Mouse (Mus musculus): ENCODE results near the gene Taok1.

The Taok1 gene

DNA sequence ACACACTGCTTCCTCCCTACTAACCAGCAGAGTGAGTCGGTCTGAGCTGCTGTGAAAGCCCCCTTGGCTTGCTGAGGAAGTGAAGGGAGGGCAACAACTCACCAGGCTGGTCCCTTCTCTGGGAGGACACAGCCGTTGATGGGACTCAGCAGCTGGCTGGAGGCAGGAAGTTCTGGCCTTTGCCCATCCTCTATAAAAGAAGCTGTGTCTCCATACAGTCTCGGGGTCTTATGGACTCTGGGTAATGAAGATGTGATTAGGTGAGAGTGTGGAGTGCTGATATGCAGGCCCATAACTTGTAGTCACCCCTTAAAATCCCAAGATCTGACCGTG, 113.3 kb downstream of the Taok1 start:
- no peak for DNase-seq (ENCODE audit: extremely low read depth, insufficient read length, low spot score)

- peak; percentile 65 for DNase-seq (ENCODE audit: extremely low read depth, insufficient read length, low spot score)
These were observed 113.9 kb downstream of the Taok1 start, which contains the start of gene Git1 for GRCm38 (mm10) chr11:77493512-77494343. Git1 (plus strand) TSS chr11:77493562.

DNA sequence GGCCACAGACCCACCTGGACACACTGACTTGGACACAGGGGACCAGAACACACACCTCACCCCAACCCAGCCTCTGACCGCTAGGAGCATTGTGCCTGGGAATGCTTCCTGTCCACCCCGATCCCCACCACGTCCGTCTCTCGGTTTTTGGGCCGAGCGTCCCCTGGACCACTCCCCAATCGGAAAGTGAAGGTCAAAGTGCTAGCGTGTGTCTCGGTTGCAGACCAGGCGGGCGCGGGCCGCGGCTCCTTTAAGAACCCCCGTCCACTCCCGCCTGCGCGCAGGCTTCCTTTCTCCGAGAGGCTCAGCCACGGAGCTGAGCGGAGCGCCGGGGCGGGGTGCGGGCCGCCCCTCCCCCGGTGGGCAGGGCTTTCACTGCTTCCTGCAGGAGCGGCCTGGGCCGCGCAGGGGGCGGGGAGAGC, 114.7 kb downstream of the Taok1 start:
- DNase-seq (ENCODE audit: extremely low read depth, insufficient read length, low spot score), result peak; percentile 98

DNA sequence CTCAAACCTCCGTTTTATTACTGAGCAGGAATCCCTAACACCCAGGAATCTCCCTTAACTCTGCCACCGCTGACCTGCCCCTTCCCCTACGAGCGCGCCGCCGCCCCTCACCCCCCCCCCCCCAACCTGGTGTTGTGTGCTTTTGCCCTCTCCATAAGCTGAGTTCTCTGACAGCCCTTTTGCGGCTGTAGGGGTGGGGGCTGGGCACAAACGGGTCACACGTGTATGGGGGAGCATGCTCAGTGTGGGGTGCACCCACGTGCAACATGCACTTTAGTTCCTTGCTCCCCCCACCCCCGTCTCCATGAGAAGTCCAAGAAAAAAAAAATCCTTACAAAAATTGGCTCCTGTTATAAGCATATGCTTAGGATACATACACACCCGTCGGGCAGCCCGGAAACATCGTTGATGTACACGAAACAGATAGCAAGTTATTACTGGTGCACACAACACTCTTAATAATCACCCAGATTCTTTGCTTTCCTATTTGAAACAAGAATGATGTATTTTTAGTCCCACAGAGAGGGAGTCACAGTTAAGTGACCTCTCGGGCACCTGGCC, 115.2 kb downstream of the Taok1 start:
- DNase-seq (ENCODE audit: extremely low read depth, insufficient read length, low spot score), result peak; percentile 61

DNA sequence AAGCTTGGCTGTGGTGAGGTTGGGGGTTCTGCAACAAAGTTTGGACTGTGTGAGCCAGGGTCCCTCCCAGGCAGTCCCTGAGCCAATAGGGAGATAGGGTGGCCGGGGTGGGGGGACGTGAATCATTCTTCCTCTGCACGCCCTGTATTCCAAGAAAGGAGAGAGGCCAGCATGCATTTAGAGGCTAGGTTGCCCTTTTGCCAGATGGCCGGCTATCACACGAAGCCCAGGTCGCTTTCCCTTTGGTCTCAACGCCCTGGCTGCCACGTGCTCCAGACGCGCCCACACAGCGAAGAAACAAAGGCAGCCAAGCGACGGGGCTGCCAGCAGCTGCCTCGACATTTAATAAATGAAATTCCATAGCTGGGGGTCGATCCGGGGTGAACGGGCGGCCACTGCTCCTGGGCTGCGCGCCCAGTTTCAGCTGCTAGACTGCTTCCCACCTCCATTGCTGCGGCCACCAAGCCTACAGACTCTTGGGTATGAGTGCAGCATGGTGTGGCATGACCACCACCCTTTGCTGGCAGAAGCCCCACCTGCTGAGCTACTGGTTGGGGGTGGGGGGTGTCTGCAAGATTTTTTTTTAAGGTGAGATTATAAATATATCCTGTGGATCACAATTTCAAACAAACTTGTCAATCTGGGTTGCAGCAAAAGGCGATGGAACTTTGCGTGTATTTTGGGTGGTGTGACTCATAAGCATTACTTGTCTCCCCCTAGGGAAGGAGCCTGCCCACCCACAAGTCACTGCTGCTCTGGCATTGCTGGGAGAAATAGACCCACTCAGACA, 115.9 kb downstream of the Taok1 start:
- peak; percentile 83 for DNase-seq (ENCODE audit: extremely low read depth, insufficient read length, low spot score)

DNA sequence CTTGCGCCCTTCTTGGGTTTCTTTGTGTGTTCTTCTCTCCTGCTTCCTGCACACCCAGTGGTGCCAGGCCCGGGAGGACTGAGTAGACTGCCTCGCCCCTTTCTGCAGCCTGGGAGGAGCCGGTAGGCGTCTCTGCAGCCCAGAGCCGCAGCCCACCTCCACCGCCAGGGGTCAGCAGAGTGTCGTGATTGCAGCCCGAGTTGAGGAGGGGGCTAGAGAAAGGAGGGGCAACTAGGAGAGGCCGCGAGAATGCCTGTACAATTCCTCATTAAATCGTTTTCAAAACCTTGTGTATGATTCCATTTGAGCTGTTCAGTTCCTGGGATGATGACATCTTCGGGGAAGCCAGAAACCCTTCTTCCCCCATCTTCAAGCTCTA, 116.5 kb downstream of the Taok1 start:
- DNase-seq (ENCODE audit: extremely low read depth, insufficient read length, low spot score), result peak; percentile 87

DNA sequence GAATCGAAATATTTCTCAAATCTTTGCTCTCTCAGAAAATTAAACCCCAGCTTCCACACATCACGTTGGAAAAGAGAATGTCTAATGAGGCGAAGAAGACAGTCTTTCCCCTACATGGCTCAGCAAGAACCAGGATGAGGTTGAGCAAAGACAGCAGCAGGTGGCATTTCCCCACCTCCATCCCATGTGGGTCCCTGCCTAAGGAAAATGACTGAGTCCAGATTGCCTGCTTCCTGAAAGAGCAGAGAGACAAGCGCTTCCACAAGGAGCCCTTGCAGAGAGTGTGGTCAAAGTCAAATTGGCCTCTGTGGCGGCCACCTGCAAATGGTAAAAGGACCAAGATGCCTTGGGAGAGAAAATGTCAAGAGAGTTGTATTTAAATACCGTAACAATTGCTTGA, 117.2 kb downstream of the Taok1 start:
- no peak for DNase-seq (ENCODE audit: extremely low read depth, insufficient read length, low spot score)

DNA sequence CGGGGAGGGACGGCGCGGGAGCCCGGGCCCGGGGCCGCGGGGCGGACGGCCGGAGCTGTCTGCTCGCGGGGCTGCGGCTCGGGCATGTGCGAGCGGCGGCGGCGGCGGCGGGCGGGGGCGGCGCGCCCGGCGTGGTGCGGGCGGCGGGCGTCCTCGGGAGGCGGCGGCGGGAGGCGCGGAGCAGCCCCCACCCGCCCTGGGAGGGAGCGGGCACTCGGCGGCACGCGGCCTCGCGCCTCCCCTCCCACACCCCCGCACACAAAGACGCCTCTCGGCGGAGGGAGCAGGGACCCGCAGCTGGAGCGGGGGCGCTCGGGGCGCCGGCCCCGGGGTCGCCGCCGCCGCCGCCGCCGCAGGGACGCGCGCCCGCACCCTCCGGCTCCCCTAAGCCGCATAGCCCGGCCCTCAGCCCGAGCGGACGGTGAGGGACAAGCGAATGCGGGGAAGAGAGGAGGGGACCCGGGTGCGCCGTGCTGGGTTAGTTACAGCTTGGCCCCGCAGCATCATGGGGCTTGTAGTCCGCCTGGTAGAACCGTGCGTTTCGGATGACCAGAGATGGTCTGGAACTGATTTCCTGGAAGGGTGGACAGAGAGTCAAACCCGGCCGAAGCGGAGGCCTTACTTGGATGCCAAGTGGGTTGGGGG, 117.9 kb downstream of the Taok1 start, which contains the start of gene Ankrd13b:
Ankrd13b (minus strand) TSS at position 88 of the 645 bp plus-strand sequence.
- peak; percentile 61 for DNase-seq (ENCODE audit: extremely low read depth, insufficient read length, low spot score)

GRCm38 (mm10) chr11:77488771-77489581, 118.6 kb downstream of the Taok1 start:
- peak; percentile 63 for DNase-seq (ENCODE audit: extremely low read depth, insufficient read length, low spot score)

GRCm38 (mm10) chr11:77486798-77487197, 120.8 kb downstream of the Taok1 start:
- DNase-seq (ENCODE audit: extremely low read depth, insufficient read length, low spot score), result no peak

GRCm38 (mm10) chr11:77485229-77485628, 122.4 kb downstream of the Taok1 start:
- DNase-seq (ENCODE audit: extremely low read depth, insufficient read length, low spot score), result no peak

GRCm38 (mm10) chr11:77483510-77484255, 123.9 kb downstream of the Taok1 start:
- peak; percentile 52 for DNase-seq (ENCODE audit: extremely low read depth, insufficient read length, low spot score)

- peak; percentile 66 for DNase-seq (ENCODE audit: extremely low read depth, insufficient read length, low spot score)
These were observed 124.6 kb downstream of the Taok1 start for GRCm38 (mm10) chr11:77483043-77483442.
